Mouse (Mus musculus) B cell, adult 67 days (primary cell): ENCODE measurements around the gene Cd101. TPM values are rescaled to one million over a fixed set of nuclear protein-coding genes. Genes with fewer than 3 reads are reported as not detected.

ENCODE experiments used
- total RNA-seq, 2 experiments: library from RNA; stranded (reverse); gene quantifications; 4 replicates each; pipeline ENCODE4 v1.2.4; 2023

Cd101 gene
- total RNA-seq = under 1 TPM in 1 of 2 experiments, not detected in 1; 0.17 TPM

GRCm38 (mm10) chr3:101029339-101029738 lies at the start of gene Cd101:
Cd101 (minus strand) TSS chr3:101029556.

GRCm38 (mm10) chr3:100969176-100969917 lies 60.0 kb downstream of the Cd101 start, which contains the start of gene Ttf2:
Ttf2 (minus strand) TSS chr3:100969663.

Other genes with a start within 250 kb of the Cd101 start
- gene Vtcn1, start 204.1 kb downstream of the Cd101 start, total RNA-seq = not detected
- 1 to 10 TPM; 2.0 TPM for gene Trim45, start 107.4 kb downstream of the Cd101 start, total RNA-seq
- gene Ttf2, start 59.9 kb downstream of the Cd101 start, total RNA-seq = 10 to 100 TPM; 15.1 to 16.7 TPM
- under 1 TPM in 1 of 2 experiments, not detected in 1; 0.09 TPM for gene Ptgfrn, start 80.7 kb upstream of the Cd101 start, total RNA-seq